Mouse (Mus musculus): ENCODE data around the gene Mc3r. TPM values are rescaled to one million over a fixed set of nuclear protein-coding genes. Genes with fewer than 3 reads are reported as not detected.

The Mc3r gene
- under 1 TPM; 0.47 to 0.49 TPM for total RNA-seq (2021)

GRCm38 (mm10) chr2:172248106-172248764 is at the start of gene Mc3r:
Gene Mc3r, plus strand, starts transcription at chr2:172248492.
- intact Hi-C loops (cut with DNase I), result loop anchor here (5.0 kb wide), 1 partner anchor 79 kb away; no protein-coding TSS in a partner anchor
- peak in 1 of 2 experiments; percentile 74 for DNase-seq (ENCODE audit: extremely low spot score in 1 of 2, low spot score in 2 of 2)

- intact Hi-C loops (cut with DNase I), result no loop called here
Observed at GRCm38 (mm10) chr2:172201998-172202780, 46.1 kb upstream of the Mc3r start.

GRCm38 (mm10) chr2:172207003-172207402 is 41.3 kb upstream of the Mc3r start:
- intact Hi-C loops (cut with DNase I), result loop anchor here (5.0 kb wide), 1 partner anchor 715 kb away; no protein-coding TSS in a partner anchor
- peak; percentile 80 to 91 for DNase-seq (ENCODE audit: extremely low spot score in 1 of 2, low spot score in 2 of 2)

More at GRCm38 (mm10) chr2:172201998-172202780, 46.1 kb upstream of the Mc3r start:
- no peak for DNase-seq (ENCODE audit: extremely low spot score in 1 of 2, low spot score in 2 of 2)

GRCm38 (mm10) chr2:172213480-172213879 is 34.8 kb upstream of the Mc3r start:
- intact Hi-C loops (cut with DNase I), result no loop called here
- DNase-seq (ENCODE audit: extremely low spot score in 1 of 2, low spot score in 2 of 2), result no peak

- intact Hi-C loops (cut with DNase I), result no loop called here
- no peak for DNase-seq (ENCODE audit: extremely low spot score in 1 of 2, low spot score in 2 of 2)
Observed at GRCm38 (mm10) chr2:172214336-172214735, 34.0 kb upstream of the Mc3r start.

- intact Hi-C loops (cut with DNase I), result loop anchor here (5.0 kb wide), 3 partner anchors 1303 to 1693 kb away; no protein-coding TSS in a partner anchor
- peak; percentile 51 to 52 for DNase-seq (ENCODE audit: extremely low spot score in 1 of 2, low spot score in 2 of 2)
Observed at GRCm38 (mm10) chr2:172215508-172216162, 32.7 kb upstream of the Mc3r start.

- intact Hi-C loops (cut with DNase I), result loop anchor here (5.0 kb wide), 3 partner anchors 1304 to 1694 kb away; no protein-coding TSS in a partner anchor
- no peak for DNase-seq (ENCODE audit: extremely low spot score in 1 of 2, low spot score in 2 of 2)
Observed at GRCm38 (mm10) chr2:172216163-172216915, 32.0 kb upstream of the Mc3r start.

- intact Hi-C loops (cut with DNase I), result loop anchor here (5.0 kb wide), 3 partner anchors 1306 to 1696 kb away; no protein-coding TSS in a partner anchor
Observed at GRCm38 (mm10) chr2:172217886-172218285, 30.4 kb upstream of the Mc3r start.

GRCm38 (mm10) chr2:172219186-172219585 is 29.1 kb upstream of the Mc3r start:
- intact Hi-C loops (cut with DNase I), result loop anchor here (5.0 kb wide), 3 partner anchors 1307 to 1697 kb away; no protein-coding TSS in a partner anchor
- DNase-seq (ENCODE audit: extremely low spot score in 1 of 2, low spot score in 2 of 2), result no peak

More at GRCm38 (mm10) chr2:172217886-172218285, 30.4 kb upstream of the Mc3r start:
- DNase-seq (ENCODE audit: extremely low spot score in 1 of 2, low spot score in 2 of 2), result no peak

- peak; percentile 56 to 61 for DNase-seq (ENCODE audit: extremely low spot score in 1 of 2, low spot score in 2 of 2)
- intact Hi-C loops (cut with DNase I), result no loop called here
Observed at GRCm38 (mm10) chr2:172221656-172222393, 26.5 kb upstream of the Mc3r start.

GRCm38 (mm10) chr2:172222394-172222785 is 25.9 kb upstream of the Mc3r start:
- DNase-seq (ENCODE audit: extremely low spot score in 1 of 2, low spot score in 2 of 2), result peak; percentile 38 to 67
- intact Hi-C loops (cut with DNase I), result no loop called here

- peak in 1 of 2 experiments; percentile 54 for DNase-seq (ENCODE audit: extremely low spot score in 1 of 2, low spot score in 2 of 2)
- intact Hi-C loops (cut with DNase I), result no loop called here
Observed at GRCm38 (mm10) chr2:172222891-172223290, 25.4 kb upstream of the Mc3r start.

- no peak for DNase-seq (ENCODE audit: extremely low spot score in 1 of 2, low spot score in 2 of 2)
- intact Hi-C loops (cut with DNase I), result no loop called here
Observed at GRCm38 (mm10) chr2:172223451-172224200, 24.7 kb upstream of the Mc3r start.

- peak; percentile 54 to 60 for DNase-seq (ENCODE audit: extremely low spot score in 1 of 2, low spot score in 2 of 2)
- intact Hi-C loops (cut with DNase I), result loop anchor here (5.0 kb wide), 1 partner anchor 215 kb away; the partner anchor contains the start of gene Rtf2
Observed at GRCm38 (mm10) chr2:172226945-172227344, 21.3 kb upstream of the Mc3r start.

- intact Hi-C loops (cut with DNase I), result loop anchor here (2.0 to 5.0 kb wide), 2 partner anchors 101 to 214 kb away; partner anchors contain the start of gene Rtf2
- DNase-seq (ENCODE audit: extremely low spot score in 1 of 2, low spot score in 2 of 2), result no peak
Observed at GRCm38 (mm10) chr2:172227808-172228207, 20.5 kb upstream of the Mc3r start.

- no peak for DNase-seq (ENCODE audit: extremely low spot score in 1 of 2, low spot score in 2 of 2)
- intact Hi-C loops (cut with DNase I), result loop anchor here (2.0 to 5.0 kb wide), 2 partner anchors 100 to 213 kb away; partner anchors contain the start of gene Rtf2
Observed at GRCm38 (mm10) chr2:172229190-172229589, 19.1 kb upstream of the Mc3r start.

GRCm38 (mm10) chr2:172230126-172230525 is 18.2 kb upstream of the Mc3r start:
- DNase-seq (ENCODE audit: extremely low spot score in 1 of 2, low spot score in 2 of 2), result no peak
- intact Hi-C loops (cut with DNase I), result no loop called here

Measured in left cerebral cortex, postnatal 10 days (tissue).